Mouse (Mus musculus) heart, postnatal 0 days (tissue): ENCODE results near the gene Gsap.

ENCODE experiments used
- CTCF ChIP-seq: IDR thresholded peaks from 2 replicates; pipeline ENCODE4 v1.5.1; 2016; ENCODE audit warnings: antibody characterized with exemption, control low read depth, low read depth
- EP300 ChIP-seq: IDR thresholded peaks from 2 replicates; pipeline ENCODE4 v1.6.1; 2016; ENCODE audit warnings: antibody characterized with exemption, low read depth

DNA sequence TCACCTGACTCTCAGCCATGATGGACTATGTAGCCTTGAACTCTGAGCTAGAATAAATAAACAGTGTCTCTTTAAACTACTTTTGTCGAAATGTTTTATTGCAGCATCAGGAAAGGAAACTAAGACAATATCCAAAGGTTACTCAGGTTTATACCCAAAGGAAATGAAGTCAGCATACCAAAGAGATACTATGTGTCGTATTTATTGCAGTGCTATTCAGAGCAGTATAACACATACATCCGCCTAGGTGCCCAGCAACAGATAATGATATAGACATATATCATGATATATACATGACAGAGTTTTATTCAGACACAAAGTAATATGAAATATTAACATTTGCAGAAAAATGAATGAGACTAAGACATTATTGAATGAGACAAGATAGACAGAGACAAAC is 177.3 kb downstream of the Gsap start:
- TF ChIP-seq EP300 (no peak), CTCF (no peak)
